18 mouse cellular contexts compared by ENCODE assay signal in genomic region chr7:71991835-71992234, GRCm38 (mm10).
"Had no signal": no experiment of that assay in that cellular context is flagged by ENCODE, and none has a peak within 500 bp of the region (broad histone marks: within the 10 kb centered on the region; RNA-seq: fewer than 3 reads in every experiment).

No protein-coding gene starts in this region.

- H3K27ac ChIP-seq: gastrocnemius, adult 2 months; heart, embryonic 13.5 days; heart, embryonic 15.5 days; hindbrain, embryonic 13.5 days; hindbrain, embryonic 15.5 days; hindbrain, postnatal 0 days; kidney, postnatal 0 days; left cerebral cortex, adult 2 months; limb, embryonic 10.5 days; limb, embryonic 12.5 days; liver, embryonic 13.5 days; liver, embryonic 15.5 days had no signal

- H3K27me3 ChIP-seq: heart, embryonic 13.5 days; heart, embryonic 15.5 days; hindbrain, embryonic 13.5 days; hindbrain, embryonic 15.5 days; limb, embryonic 12.5 days; liver, embryonic 13.5 days; liver, embryonic 15.5 days had no signal

- H3K4me1 ChIP-seq: heart, embryonic 13.5 days; heart, embryonic 15.5 days; hindbrain, embryonic 13.5 days; hindbrain, embryonic 15.5 days; limb, embryonic 10.5 days; limb, embryonic 12.5 days; liver, embryonic 13.5 days; liver, embryonic 15.5 days had no signal

- H3K9me3 ChIP-seq: heart, embryonic 13.5 days; heart, embryonic 15.5 days; hindbrain, embryonic 13.5 days; hindbrain, embryonic 15.5 days; limb, embryonic 10.5 days; limb, embryonic 12.5 days; liver, embryonic 13.5 days; liver, embryonic 15.5 days had no signal

- H3K9ac ChIP-seq: heart, embryonic 13.5 days; heart, embryonic 15.5 days; hindbrain, embryonic 13.5 days; hindbrain, embryonic 15.5 days; limb, embryonic 12.5 days; liver, embryonic 13.5 days; liver, embryonic 15.5 days had no signal

- H3K36me3 ChIP-seq: heart, embryonic 13.5 days; heart, embryonic 15.5 days; hindbrain, embryonic 13.5 days; hindbrain, embryonic 15.5 days; limb, embryonic 10.5 days; limb, embryonic 12.5 days; liver, embryonic 13.5 days; liver, embryonic 15.5 days had no signal

- DNase-seq: gastrocnemius, adult 2 months; gastrocnemius, postnatal 10 days; gastrocnemius, postnatal 25 days; heart, adult 18-20 months; heart, postnatal 14 days; heart, postnatal 36 days; liver; liver, embryonic 13.5 days had no signal

- H3K4me3 ChIP-seq: gastrocnemius, adult 2 months; heart, embryonic 13.5 days; heart, embryonic 15.5 days; hindbrain, embryonic 13.5 days; hindbrain, embryonic 15.5 days; left cerebral cortex, adult 2 months; limb, embryonic 10.5 days; limb, embryonic 12.5 days; liver, embryonic 13.5 days; liver, embryonic 15.5 days had no signal
